Mouse (Mus musculus) CD4-positive, CD25-positive, alpha-beta regulatory T cell, adult 2 months (primary cell): ENCODE measurements around the gene Celf1.
"Not testable (repeated sequence)": the region's sequence is repeated elsewhere in the genome, so short reads cannot be mapped to it uniquely, and the experiment has no call there.

Experiments used
- DNase-seq: peaks from one replicate; pipeline ENCODE4 v3.0.0-alpha.2; 2012; ENCODE audit warnings: low read depth, low spot score

The Celf1 gene

DNA sequence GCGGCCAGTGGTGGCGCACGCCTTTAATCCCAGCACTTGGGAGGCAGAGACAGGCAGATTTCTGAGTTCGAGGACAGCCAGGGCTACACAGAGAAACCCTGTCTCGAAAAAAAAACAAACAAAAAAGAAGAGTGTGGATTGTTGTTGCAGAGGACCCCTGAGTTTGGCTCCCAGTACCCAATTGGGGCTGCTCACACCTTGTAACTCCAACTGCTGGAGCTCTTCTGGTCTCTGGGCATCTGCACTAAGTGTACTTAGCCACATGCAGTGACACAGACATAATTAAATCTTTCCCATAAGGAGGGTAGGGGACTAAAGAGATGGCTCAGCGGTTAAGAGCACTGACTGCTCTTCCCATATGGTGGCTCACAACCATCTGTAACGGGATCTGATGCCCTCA, 82.1 kb downstream of the Celf1 start:
- not testable (repeated sequence) for DNase-seq

DNA sequence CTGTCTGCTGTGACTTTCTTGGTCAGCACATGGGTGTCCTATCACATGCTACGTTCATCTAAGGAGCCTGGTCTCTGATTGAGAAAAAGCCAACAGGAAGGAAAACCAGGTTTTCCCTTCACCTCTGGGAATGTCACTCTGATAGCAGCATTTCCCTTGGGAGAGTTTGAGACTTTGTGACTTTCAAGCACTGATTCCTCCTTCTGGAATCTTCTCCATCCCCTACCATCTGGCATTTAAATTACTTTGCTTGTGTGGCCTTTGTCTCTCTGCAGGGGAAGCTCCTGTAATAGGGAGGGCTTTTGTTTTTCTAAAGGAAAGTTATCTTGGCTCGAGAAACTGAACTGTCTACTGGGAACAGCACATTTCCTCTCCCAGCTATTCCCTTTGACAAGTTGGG, 82.9 kb downstream of the Celf1 start:
- DNase-seq, result no peak

DNA sequence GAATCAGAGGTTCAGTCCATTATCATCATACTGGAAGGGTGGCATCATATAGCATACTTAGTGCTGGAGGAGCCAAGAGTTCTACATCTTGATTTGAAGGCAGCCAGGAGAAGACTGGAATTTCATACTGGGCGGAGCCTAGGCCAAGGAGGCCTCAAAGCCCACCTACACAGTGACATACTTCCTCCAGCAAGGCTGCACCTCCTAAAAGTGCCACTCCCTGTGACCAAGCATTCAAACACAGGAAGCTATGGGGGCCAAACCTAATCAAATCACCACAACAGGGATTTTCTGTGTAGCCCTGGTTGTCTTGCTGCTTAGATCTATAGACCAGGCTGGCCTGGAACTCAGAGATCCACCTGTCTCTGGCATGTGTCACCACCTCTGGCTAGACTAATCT, 83.8 kb downstream of the Celf1 start:
- no peak for DNase-seq

DNA sequence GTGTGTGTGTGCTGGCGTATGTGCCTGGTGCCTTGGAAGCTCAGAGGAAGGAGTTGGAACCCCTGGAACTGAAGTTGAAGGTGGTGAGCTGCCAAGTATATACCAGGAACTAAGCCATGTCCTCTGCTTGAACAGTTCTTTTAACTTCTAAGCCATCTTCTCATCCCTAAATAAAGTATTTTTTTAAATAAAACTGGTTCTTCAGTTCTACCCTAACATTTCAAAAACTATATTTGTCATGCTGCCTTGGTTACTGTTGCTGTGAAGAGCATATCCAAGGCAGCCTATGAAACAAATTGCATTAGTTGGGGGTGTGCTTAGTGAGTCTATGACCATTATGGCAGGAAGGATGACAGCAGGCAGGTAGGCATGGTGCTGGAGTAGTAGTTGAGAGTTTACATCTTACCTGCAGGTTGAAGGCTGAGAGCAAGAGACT, 84.9 kb downstream of the Celf1 start:
- DNase-seq, result no peak

DNA sequence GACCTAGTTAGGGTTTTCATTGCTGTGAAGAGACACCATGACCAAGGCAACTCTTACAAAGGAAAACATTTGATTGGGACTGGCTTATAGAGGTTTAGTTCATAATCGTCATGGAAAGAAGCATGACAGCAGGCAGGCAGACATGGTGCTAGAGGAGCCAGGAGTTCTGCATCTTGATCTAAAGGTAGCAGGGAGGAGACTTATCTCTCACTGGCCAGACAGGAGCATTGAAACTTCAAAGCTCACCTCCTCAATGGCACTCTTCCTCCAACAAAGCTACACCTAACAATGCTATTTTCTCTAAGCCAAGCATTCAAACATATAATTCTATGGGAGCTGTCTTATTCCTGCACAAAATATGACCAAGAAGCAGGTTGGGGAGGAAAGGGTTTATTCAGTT, 86.3 kb downstream of the Celf1 start:
- DNase-seq, result no peak

DNA sequence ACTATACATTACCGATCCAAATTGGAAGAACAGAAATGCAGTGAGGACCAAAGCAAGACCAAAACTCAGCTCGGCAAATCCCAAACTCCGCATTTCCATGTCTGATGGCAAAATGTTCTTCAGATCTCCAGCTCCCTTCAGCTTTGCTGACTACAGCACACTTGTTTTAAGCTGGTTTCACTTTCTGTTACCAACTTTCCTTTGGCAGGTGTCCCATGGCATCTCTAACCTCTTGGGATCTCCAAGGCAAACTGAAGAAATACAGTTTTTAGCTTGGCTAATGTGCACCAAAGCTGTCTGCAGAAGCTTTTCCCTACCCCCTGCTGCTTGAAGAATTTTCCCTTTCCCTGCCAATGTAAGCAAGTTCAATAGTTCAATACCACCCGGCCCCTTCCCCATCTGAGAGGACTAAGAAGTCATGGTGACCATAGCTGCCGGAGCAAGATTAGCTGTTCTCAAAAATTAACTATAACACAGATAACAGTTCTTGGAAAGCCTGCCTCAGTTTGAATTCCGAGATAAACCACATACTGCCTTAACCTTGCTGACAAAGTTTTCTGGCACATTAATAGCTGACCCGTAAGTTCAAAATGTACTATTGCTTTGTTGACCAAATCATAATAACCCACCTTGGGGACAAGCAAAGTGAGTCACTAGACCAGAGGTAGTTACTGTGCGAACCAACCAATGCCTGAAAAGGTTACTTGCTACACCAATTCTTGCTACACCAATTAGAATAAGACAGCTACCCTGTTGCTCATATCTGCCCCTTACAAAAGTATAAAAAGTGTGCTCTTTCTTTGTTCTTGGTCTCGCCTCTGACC, 87.4 kb downstream of the Celf1 start:
- no peak for DNase-seq

DNA sequence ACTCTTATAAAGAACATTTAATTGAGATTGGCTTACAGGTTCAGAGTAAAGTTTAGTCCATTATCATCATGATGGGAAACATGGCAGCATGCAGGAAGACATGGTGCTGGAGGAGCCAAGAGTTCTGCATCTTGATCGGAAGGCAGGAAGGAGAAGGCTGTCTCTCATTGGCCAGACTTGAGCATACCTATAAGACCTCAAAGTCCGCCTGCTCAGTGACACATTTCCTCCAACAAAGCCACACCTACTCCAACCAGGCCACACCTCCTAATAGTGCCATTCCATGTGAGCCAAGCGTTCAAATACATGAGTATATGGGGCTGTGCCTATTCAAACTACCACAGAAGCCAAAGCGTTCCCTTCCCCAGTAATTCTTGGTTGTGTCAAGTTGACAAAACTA, 91.0 kb downstream of the Celf1 start:
- no peak for DNase-seq

DNA sequence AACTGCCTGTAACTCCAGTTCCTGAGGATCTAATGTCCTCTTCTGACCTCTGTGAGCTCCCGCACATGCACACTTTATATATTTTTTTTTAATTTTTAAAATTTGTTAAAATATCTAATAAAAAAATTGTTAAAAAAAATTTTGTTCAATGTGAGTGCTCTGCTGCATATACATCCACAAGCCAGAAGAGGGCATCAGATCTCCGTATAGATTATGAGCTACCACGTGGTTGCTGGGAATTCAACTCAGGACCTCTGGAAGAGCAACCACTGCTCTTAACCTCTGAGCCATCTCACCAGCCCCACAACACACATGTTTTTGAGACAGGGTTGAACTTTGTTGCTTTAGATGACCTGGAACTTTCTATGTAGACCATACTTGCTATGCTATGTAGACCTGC, 92.8 kb downstream of the Celf1 start:
- DNase-seq, result peak; percentile 53

DNA sequence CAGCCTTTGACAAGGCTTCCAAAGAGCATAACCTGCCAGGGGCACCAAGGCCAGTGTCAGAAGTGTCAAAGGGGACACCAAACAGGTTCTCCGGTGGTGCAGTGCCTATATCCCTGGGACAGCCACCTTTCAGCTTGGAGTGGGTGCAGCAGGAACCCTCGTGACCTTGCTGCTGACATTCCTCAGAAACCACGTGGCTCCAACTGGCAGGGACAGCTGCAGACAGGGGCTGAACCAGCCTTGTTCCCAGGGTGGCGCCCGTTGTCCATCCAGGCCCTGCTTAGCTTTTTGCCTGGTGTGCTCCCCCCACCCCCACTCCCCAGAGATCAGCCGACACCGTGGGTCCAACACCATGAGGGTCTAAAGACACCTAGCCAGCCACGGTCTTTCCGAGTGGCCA, 95.2 kb downstream of the Celf1 start, which contains the start of gene Rapsn:
Rapsn (plus strand) TSS at position 236 of the 400 bp plus-strand sequence.
- no peak for DNase-seq

DNA sequence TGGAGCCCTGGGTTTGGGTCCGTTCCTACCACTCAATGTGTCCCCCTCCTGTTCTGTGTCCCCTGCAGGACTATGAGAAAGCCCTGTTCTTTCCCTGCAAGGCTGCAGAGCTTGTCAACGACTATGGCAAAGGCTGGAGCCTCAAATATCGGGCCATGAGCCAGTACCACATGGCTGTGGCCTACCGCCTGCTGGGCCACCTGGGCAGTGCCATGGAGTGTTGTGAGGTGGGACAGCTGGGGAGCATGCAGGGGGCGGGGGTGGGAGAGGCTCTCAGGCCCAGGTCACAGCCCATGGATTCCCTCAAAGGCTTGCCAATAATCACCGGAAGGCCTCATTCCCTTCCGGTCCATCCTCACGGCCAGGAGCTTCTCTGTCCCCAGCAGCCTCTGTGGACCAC, 101.6 kb downstream of the Celf1 start:
- no peak for DNase-seq

DNA sequence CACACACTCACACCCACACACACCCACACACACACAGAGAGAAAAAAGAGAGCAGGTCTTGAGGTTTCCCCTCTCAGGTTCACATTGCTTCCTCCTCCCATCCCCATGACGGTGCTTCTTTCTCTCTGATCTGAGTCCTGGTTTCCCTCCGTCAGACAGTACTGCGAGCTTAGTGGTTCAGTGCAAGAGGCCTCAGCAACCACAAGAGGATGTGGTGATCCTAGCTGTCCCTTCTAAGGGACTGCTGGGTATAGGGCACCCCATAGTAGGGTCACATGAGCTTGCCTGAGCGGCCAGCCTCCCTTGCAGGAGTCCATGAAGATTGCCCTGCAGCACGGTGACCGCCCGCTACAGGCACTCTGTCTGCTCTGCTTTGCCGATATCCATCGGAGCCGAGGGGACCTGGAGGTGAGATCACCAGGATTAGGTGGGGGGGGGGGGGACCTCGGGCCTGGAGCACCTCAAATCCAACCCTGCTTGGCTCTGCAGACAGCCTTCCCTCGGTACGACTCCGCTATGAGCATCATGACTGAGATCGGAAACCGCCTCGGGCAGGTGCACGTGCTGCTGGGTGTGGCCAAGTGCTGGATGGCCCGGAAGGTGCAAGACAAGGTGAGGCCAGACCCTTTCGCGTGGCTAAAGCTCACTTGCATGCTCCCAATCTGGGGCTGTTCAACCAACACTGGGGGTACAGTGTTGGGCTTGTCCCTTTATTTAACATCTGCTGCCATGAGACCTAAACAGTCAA, 102.6 kb downstream of the Celf1 start:
- peak; percentile 79 for DNase-seq

DNA sequence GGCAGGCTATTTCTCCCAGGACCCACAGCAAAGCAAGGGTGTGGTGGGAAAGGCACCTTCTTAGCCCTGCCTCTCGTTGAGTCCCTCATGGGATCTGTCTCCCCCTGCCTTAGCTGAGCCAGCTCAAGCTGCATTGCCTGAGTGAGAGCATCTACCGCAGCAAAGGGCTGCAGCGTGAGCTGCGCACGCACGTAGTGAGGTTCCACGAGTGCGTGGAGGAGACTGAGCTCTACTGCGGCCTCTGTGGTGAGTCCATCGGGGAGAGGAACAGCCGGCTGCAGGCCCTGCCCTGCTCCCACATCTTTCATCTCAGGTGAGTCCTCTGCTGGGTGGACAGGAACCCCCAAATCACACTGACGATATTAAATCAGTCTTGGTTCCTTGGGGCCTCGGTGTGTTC, 104.5 kb downstream of the Celf1 start:
- no peak for DNase-seq

DNA sequence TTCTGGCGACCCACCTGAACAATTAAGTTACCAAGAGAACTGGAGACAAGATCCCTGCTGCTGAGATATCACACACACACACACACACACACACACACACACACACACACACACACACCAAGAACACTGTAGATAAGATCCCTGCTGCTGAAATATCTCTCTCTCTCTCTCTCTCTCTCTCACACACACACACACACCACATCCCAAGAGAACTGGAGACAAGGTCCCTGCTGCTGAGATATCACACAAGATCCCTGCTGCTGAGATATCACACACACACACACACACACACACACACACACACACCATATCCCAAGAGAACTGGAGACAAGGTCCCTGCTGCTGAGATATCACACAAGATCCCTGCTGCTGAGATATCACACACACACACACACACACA, 105.6 kb downstream of the Celf1 start:
- DNase-seq, result not testable (repeated sequence)

DNA sequence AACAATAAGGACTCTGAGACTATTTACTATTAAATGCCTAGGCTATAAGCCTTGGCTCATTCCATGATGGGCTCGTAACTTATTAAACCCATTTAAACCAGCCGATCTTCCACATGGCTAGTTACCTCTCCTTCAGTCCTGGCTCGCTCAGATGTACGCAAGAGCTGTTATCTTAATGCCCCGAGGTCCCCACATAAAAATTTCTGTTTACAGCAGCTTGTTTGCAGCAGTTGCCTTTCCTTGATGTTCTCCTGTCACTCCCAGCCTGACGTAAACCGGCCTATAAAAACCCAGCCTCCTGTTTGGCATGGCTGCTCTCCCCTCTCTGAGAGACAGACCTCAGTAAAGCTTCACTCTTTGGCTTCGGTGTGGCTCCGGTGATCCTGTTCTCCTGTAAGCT, 107.2 kb downstream of the Celf1 start:
- DNase-seq, result no peak

DNA sequence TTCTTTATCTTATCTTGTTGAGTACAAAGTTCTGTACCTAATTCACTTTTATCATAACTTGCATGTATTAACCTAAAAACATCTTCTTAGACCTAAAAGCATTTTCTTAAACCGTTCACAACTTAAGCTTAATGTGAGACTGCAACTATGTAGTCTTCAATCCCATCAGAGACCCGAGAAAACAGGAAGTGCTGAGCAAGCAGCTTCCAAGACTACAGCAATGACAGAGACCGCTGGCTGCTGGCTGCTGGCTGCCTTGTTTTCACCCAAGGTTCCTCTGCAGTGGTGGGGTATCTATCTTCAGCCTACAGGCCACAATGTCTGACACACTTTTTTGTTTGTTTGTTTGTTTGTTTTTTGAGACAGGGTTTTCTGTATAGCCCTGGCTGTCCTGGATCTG, 111.7 kb downstream of the Celf1 start:
- DNase-seq, result no peak

DNA sequence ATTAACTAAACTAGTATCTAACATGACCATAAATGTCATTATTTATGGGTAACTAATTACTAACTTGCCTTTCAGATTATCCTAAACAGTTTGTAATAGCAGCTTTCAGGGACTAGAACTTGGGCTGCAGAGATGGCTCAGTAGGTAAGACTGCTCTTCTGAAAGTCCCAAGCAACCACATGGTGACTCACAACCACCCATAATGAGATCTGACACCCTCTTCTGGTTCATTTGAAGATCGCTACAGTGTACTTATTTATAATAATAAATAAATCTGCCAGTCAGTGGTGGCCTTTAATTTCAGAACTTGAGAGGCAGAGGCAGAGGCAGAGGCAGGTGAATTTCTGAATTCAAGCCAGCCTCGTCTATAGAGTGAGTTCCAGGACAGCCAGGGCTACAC, 112.6 kb downstream of the Celf1 start:
- peak; percentile 57 for DNase-seq

DNA sequence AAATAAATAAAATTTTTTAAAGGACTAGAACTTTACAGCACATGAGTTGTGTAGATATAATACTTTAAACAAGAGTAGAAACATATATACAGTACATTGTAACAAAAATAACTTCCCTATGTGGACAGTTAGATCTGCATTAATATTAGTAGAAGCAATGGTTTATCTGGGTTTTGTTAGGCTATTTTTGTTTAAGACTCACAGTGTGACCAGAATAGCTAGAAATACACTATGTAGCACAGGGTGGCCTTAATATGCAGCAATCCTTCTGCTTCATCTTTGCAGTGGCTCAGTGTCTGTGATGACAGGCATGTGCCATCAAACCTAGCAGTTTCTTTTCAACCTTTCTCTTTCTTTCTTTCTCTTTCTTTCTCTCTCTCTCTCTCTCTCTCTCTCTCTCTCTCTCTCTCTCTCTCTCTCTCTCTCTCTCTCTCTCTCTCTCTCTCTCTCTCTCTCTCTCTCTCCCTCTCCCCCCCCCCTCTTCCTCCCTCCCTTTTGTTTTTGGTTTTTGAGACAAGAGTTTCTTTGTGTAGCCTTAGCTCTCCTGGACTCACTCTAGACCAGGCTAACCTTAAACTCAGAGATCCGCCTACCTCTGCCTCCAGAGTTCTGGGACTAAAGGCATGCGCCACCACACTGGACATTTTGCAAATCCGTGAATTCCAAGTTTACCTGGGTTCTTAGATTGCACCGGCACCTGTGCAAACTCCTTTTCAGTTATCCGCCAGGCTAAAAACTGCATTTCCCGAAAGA, 113.2 kb downstream of the Celf1 start:
- no peak for DNase-seq

DNA sequence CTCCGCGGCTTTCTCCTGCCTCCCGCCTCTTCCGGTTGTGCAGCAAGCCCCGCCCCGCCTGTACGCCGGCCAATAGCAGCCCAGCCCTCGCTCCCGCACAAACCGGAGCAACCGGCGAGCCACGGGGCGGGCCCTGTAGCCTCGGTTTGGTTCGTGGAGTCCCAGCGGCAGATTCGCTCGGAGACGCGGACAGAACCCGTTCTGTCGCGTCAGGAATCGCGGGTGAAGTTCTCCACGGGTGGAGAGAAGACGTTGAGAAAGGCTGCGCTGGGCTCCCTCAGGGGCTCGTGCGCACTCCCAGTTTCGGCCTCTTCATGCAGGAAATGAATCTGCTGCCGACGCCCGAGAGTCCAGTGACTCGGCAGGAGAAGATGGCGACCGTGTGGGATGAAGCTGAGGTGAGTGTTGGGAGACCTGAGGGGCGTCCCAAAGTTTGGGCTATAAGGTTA, 113.8 kb downstream of the Celf1 start, which contains the start of gene Psmc3:
Psmc3 (plus strand) TSS at position 76 of the 449 bp plus-strand sequence.
- peak; percentile 95 for DNase-seq

DNA sequence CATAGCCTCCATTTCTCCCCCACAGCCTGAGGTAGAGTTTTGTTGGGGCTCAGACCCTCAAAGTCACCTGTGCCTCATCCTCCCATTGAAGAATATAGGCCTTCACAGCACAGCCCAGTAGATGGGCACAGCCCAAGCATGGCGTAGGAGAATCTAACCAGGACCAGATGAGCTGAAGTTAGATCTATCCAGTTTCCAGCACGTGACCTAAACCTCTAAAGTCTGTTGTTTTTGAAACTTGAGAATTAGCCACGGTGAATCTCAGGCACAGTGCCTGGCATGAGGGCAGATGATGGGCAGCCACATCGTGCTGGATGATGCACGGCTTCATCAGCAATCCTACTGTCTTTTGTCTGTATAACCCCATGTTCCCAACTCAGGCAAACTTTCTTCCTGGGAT, 118.3 kb downstream of the Celf1 start:
- no peak for DNase-seq

DNA sequence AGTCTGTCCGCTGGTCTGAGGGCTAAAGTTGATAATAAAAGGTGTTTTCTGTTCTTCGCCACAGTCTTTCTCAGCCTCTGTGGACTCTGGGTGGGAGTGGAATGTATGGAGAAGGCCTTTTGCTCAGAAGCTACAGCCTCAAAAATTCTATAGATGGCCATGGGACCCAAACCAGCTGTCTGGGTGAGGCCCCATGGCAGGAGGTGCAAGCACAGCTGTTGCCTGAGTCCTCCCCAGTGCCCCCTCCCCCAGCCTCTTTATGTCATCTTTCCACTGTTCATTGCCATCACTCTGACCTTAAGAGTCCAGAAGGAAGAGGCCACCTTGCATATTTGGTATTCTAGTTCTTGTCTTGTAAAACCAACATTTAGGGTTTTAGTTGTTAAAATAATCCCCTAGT, 119.2 kb downstream of the Celf1 start:
- no peak for DNase-seq

DNA sequence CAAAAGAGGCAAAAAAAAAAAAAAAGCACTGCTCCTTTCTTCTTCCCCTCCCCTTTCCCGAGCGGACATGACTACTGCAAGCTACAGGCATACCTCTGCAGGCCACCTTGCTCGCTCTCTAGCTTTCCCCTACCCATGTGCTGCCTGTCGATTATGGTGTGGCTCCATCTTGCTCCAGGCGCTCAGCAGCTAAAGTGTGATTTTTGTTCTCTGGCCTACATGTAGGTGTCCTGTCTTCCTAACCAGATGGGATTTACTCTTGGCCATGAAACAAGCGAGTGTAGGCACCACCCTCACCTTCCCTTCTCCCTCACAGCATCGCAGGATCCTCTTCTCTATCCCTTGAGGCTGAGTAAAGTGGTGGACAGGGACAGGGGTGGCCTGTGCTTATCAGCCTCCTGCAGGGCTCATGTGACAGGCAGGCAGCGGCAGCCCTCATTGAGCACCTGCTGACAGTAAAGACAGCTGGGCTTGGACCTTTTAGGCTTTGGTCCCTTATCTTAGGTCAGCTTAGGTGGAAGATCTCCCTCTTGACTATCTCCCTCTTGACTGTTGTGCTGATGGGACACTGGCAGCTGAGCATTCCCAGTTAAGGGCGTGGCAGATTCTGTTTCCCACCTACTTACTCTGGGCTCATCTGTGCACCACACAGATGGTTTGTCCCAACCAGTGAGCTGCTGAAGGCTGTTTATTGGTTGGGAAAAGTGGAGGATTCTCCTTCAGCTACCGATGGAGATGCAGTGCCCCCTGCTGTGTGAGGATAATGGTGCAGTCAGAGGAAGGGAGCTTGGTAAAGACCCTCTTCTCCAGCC, 120.6 kb downstream of the Celf1 start:
- DNase-seq, result peak; percentile 47
